Mouse (Mus musculus) G1E (cell line): ENCODE results near the gene Tmem53.

ENCODE experiments used
- CTCF ChIP-seq: IDR thresholded peaks from 2 replicates; pipeline ENCODE4 v1.5.1; 2012; ENCODE audit warnings: low read depth, low read length, inconsistent platforms, mixed read lengths
- GATA1 ChIP-seq: IDR thresholded peaks from 2 replicates; pipeline ENCODE4 v1.6.1; 2012; ENCODE audit warnings: borderline replicate concordance, low read length, inconsistent platforms, mixed read lengths
- POLR2AphosphoS5 ChIP-seq: IDR thresholded peaks from 2 replicates; pipeline ENCODE4 v1.6.1; 2012; ENCODE audit warnings: low read depth, low read length, inconsistent platforms; ENCODE audit not compliant: insufficient replicate concordance

DNA sequence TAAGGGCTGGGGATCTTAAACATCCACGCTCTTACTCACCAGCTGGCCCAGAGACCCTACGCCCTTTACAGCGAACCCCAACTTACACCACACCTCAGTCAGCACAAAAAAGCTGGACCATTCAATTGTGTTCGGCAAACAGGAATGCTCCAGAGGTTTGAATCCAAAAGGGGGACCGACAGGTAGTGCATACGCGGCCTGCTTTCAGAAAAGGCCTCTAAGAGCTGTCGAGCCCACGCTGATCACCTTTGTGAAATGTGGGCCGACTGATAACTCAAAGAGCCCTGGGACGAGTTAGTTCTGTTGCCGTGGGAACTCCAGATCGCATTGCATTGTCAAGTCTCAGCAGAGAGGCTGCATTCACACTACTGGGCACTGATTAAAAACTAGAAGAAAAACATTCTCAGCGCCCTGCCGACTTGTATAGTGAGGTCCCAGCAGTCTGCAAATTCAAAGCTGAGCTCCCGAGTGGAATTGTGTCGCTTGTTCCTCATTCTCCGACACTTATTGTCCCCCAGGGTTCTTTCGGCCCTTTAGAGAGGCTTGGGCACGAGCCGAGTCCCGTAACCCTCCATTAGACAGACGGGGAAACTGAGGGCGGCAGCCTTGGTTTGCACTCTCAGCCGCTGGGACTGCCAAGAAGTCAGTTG is 36.7 kb downstream of the Tmem53 start:
- TF ChIP-seq CTCF (no peak), POLR2AphosphoS5 (no peak), GATA1 (no peak)
